Comparison of ENCODE assay signal across 8 mouse cellular contexts in the genomic region with DNA sequence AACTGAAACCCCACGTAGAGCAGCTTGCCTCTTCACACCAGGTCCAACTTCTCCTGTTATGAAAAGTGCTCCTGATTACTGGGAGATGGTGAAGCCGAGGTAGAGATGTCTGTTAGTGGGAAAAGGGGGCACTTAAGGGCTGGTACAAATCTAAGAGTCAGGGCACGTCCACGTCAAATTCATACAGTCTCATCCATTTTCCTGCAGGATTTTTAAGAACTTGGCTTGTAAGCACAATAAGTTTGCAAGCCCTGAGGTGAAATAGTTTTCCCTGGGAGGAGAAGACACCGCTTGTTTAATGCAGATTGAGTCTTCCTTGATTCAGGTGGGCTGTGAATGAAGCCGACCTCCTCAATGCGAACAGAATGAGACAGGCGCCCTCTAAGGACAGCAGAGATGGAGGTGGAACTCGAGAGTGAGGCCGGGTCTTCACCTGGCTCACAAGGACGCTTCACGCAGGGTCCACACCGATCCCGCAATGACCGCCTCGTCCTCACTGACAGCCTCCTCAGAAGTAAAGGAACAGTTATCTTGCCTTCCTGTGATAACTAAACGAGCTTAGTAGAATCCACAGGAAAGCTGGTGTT. TPM values are rescaled to one million over a fixed set of nuclear protein-coding genes. Genes with fewer than 3 reads are reported as not detected.
DNase-seq lines count a peak whose midpoint lies in the region; ATAC-seq lines count a peak whose summit lies in the region.

No protein-coding gene starts in this region.

- ATAC-seq in kidney, embryonic 14.5 days (ENCODE audit: low FRiP score, low TSS enrichment) = no peak
- ATAC-seq in hindbrain, embryonic 11.5 days (ENCODE audit: low FRiP score) = no peak
- ATAC-seq in midbrain, embryonic 11.5 days (ENCODE audit: low FRiP score) = no peak

- peak overlapping the region; percentile 70 for H3K4me3 ChIP-seq in kidney, embryonic 14.5 days (ENCODE audit: low read length)
- peak overlapping the region; percentile 57 for H3K4me3 ChIP-seq in hindbrain, embryonic 11.5 days (ENCODE audit: low read depth, low read length)
- H3K4me3 ChIP-seq in midbrain, embryonic 11.5 days (ENCODE audit: low read depth, low read length) = peak overlapping the region; percentile 59

- no peaks in the 10 kb centered on the region for H3K27me3 ChIP-seq in kidney, embryonic 14.5 days (ENCODE audit: control insufficient read depth, insufficient read depth, low read length)
- H3K27me3 ChIP-seq in hindbrain, embryonic 11.5 days (ENCODE audit: control insufficient read depth, insufficient read depth, low read length) = no peaks in the 10 kb centered on the region
- peaks cover 4% of the 10 kb centered on the region for H3K27me3 ChIP-seq in midbrain, embryonic 11.5 days (ENCODE audit: control insufficient read depth, insufficient read depth, low read length)

- peak overlapping the region; percentile 35; the same call in 1 of the 2 replicates for H3K9ac ChIP-seq in kidney, embryonic 14.5 days (ENCODE audit: low read depth, low read length)
- peak overlapping the region; percentile 44; the same call in 1 of the 2 replicates for H3K9ac ChIP-seq in hindbrain, embryonic 11.5 days (ENCODE audit: low read depth, low read length)
- H3K9ac ChIP-seq in midbrain, embryonic 11.5 days (ENCODE audit: low read length) = peak overlapping the region; percentile 43

- H3K27ac ChIP-seq in kidney, embryonic 14.5 days (ENCODE audit: low read depth, low read length) = no peak overlapping the region
- H3K27ac ChIP-seq in hindbrain, embryonic 11.5 days (ENCODE audit: low read depth, low read length) = no peak overlapping the region
- H3K27ac ChIP-seq in midbrain, embryonic 11.5 days (ENCODE audit: low read depth, low read length) = no peak overlapping the region

- H3K4me1 ChIP-seq in kidney, embryonic 14.5 days (ENCODE audit: control insufficient read depth, insufficient read depth, low read length) = peaks cover 7% of the 10 kb centered on the region; the same call in 1 of the 2 replicates
- H3K4me1 ChIP-seq in hindbrain, embryonic 11.5 days (replicated peaks; ENCODE audit: control insufficient read depth, insufficient read depth, low read length) = no peaks in the 10 kb centered on the region
- no peaks in the 10 kb centered on the region for H3K4me1 ChIP-seq in midbrain, embryonic 11.5 days (ENCODE audit: control insufficient read depth, insufficient read depth, low read length)

- no peaks in the 10 kb centered on the region for H3K9me3 ChIP-seq in kidney, embryonic 14.5 days (ENCODE audit: control insufficient read depth, low read length)
- no peaks in the 10 kb centered on the region for H3K9me3 ChIP-seq in hindbrain, embryonic 11.5 days (ENCODE audit: control insufficient read depth, low read length)
- no peaks in the 10 kb centered on the region for H3K9me3 ChIP-seq in midbrain, embryonic 11.5 days (ENCODE audit: control insufficient read depth, low read length)

- WGBS in kidney, embryonic 14.5 days = 0% methylated on average over 17 of the region's 17 CpGs
- WGBS in hindbrain, embryonic 11.5 days = 1% methylated on average over 17 of the region's 17 CpGs
- 1% methylated on average over 17 of the region's 17 CpGs for WGBS in midbrain, embryonic 11.5 days

- H3K36me3 ChIP-seq in kidney, embryonic 14.5 days (ENCODE audit: control insufficient read depth, insufficient read depth, low read length) = no peaks in the 10 kb centered on the region
- H3K36me3 ChIP-seq in hindbrain, embryonic 11.5 days (ENCODE audit: control insufficient read depth, insufficient read depth, low read length) = no peaks in the 10 kb centered on the region
- H3K36me3 ChIP-seq in midbrain, embryonic 11.5 days (ENCODE audit: control insufficient read depth, insufficient read depth, low read length) = no peaks in the 10 kb centered on the region

- H3K4me2 ChIP-seq in kidney, embryonic 14.5 days (replicated peaks; ENCODE audit: low read depth, low read length) = peak overlapping the region; percentile 64
- peak overlapping the region; percentile 50 for H3K4me2 ChIP-seq in hindbrain, embryonic 11.5 days (replicated peaks; ENCODE audit: low read depth, low read length)
- peak overlapping the region; percentile 55 for H3K4me2 ChIP-seq in midbrain, embryonic 11.5 days

- no peak for DNase-seq in kidney, adult 11 months
- DNase-seq in ES-CJ7 (ENCODE audit: low read depth, low spot score) = peak; percentile 65
- DNase-seq in cerebellum, postnatal 10 days = peak; percentile 68 to 72
- no peak for DNase-seq in hindbrain, embryonic 11.5 days (ENCODE audit: low spot score)
- no peak for DNase-seq in midbrain, embryonic 11.5 days (ENCODE audit: low spot score, missing footprints)
- DNase-seq in ovary, adult 18-20 months (ENCODE audit: low spot score) = no peak
- DNase-seq in gastrocnemius, postnatal 10 days = no peak

RNA-seq across cellular contexts. Expression of a gene that starts 34.7 kb away (rescaled TPM):
- polyA plus RNA-seq in kidney, embryonic 14.5 days (2014; fragmentation: Nextera tagmentation; extraction: Ambion mirVana) = not detected in 2 replicates
- polyA plus RNA-seq in hindbrain, embryonic 11.5 days (2014; fragmentation: Nextera tagmentation; extraction: Ambion mirVana) = not detected in 2 replicates
- 0.03 TPM in 1 of 2 replicates, not detected in the other for polyA plus RNA-seq in midbrain, embryonic 11.5 days (2014; fragmentation: Nextera tagmentation; extraction: Ambion mirVana)
- total RNA-seq in gastrocnemius, postnatal 10 days (2021) = not detected

RNA-seq across cellular contexts. Expression of a gene that starts 40.7 kb away (rescaled TPM):
- 7.5 and 9.4 TPM in 2 replicates for polyA plus RNA-seq in kidney, embryonic 14.5 days (2014; fragmentation: Nextera tagmentation; extraction: Ambion mirVana)
- polyA plus RNA-seq in hindbrain, embryonic 11.5 days (2014; fragmentation: Nextera tagmentation; extraction: Ambion mirVana) = 7.5 and 8.3 TPM in 2 replicates
- 5.3 and 6.0 TPM in 2 replicates for polyA plus RNA-seq in midbrain, embryonic 11.5 days (2014; fragmentation: Nextera tagmentation; extraction: Ambion mirVana)
- total RNA-seq in gastrocnemius, postnatal 10 days (2021) = 10 to 100 TPM; 77.5 to 77.9 TPM

RNA-seq across cellular contexts. Expression of a gene that starts 56.0 kb away (rescaled TPM):
- polyA plus RNA-seq in kidney, embryonic 14.5 days (2014; fragmentation: Nextera tagmentation; extraction: Ambion mirVana) = not detected in 2 replicates
- polyA plus RNA-seq in hindbrain, embryonic 11.5 days (2014; fragmentation: Nextera tagmentation; extraction: Ambion mirVana) = not detected in 2 replicates
- not detected in 2 replicates for polyA plus RNA-seq in midbrain, embryonic 11.5 days (2014; fragmentation: Nextera tagmentation; extraction: Ambion mirVana)
- not detected for total RNA-seq in gastrocnemius, postnatal 10 days (2021)

Comparison
In these comparisons a context has a peak if more than half of its experiments do, and no peak if none do; other contexts are left out.
1. DNase-seq: peak in ES-CJ7 (single experiment) and cerebellum, postnatal 10 days (2 of 2); none in kidney, adult 11 months (single experiment), hindbrain, embryonic 11.5 days (single experiment), midbrain, embryonic 11.5 days (single experiment), ovary, adult 18-20 months (single experiment) and gastrocnemius, postnatal 10 days (single experiment).
2. Peak in every context shown above with its lines, with median percentiles within 50 percentile points of each other: H3K4me2 ChIP-seq, H3K4me3 ChIP-seq and H3K9ac ChIP-seq.